Mouse (Mus musculus): ENCODE results near the gene Atrnl1.

DNA sequence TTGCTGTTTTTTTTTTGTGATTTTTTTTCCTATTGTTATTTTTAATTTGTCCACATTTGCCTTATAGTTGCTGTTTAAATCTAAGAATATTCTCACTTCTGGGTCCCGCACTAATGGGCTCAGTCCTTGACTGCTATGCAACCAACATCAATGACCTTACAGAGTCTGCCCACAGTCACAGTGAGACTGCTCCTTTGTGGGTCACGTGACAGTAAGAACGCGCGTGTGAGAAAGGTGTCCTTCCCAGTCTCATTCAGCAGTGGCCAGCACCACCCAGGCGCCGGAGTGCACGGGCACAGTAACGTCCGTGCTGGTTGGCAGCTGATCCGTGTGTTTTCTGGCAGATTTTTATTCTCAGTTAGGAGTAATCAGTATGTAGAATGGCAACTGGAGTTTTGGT is 44.7 kb downstream of the Atrnl1 start:
- TF ChIP-seq CTCF (IDR thresholded peaks at IDR 0.05; ENCODE audit: extremely low read depth, insufficient read depth, low read length) (no peak), POLR2A (IDR thresholded peaks at IDR 0.05; ENCODE audit: extremely low read depth, insufficient read depth, low read length) (no peak)
